Mouse (Mus musculus) stomach, embryonic 14.5 days (tissue): ENCODE measurements around the gene Ralgapa2. TPM values are rescaled to one million over a fixed set of nuclear protein-coding genes. Genes with fewer than 3 reads are reported as not detected.
A peak's percentile ranks its signal among the peaks of the same experiment; 100 is the strongest.

Experiments used
- ATAC-seq: fragments of 200-750 bp; cut with Nextera tagmentation; 2 replicates; pipeline ENCODE4 v1.8.0; 2017; ENCODE audit warnings: low read depth, moderate TSS enrichment; ENCODE audit not compliant: insufficient number of reproducible peaks, insufficient read depth, low FRiP score
- H3K27ac ChIP-seq: fragments of 300-500 bp; sonication (generic); 2 replicates; pipeline ENCODE4 v1.5.1; 2014; ENCODE audit warnings: mild to moderate bottlenecking, low read length, moderate library complexity, mixed read lengths
- H3K27me3 ChIP-seq: fragments of 300-500 bp; sonication (generic); 2 replicates; pipeline ENCODE4 v1.6.1; 2014; ENCODE audit warnings: low read length, control low read depth, mixed read lengths; ENCODE audit not compliant: control insufficient read depth, insufficient read depth
- H3K36me3 ChIP-seq: fragments of 300-500 bp; sonication (generic); 2 replicates; pipeline ENCODE4 v1.6.1; 2014; ENCODE audit warnings: mild to moderate bottlenecking, control low read depth, low read length, moderate library complexity, mixed read lengths; ENCODE audit not compliant: control insufficient read depth, insufficient read depth
- H3K4me1 ChIP-seq: fragments of 300-500 bp; sonication (generic); 2 replicates; pipeline ENCODE4 v1.6.1; 2014; ENCODE audit warnings: low read length, control low read depth, mixed read lengths; ENCODE audit not compliant: control insufficient read depth, insufficient read depth
- H3K4me2 ChIP-seq: fragments of 300-500 bp; sonication (generic); replicated peaks from 2 replicates; pipeline ENCODE4 v1.6.1; 2014; ENCODE audit warnings: low read depth, low read length, control low read depth
- H3K4me3 ChIP-seq: fragments of 300-500 bp; sonication (generic); 2 replicates; pipeline ENCODE4 v1.5.1; 2014; ENCODE audit warnings: low read depth, low read length, control low read depth
- H3K9ac ChIP-seq: fragments of 300-500 bp; sonication (generic); replicated peaks from 2 replicates; pipeline ENCODE4 v1.6.1; 2014; ENCODE audit warnings: low read depth, mild to moderate bottlenecking, control low read depth, low read length, moderate library complexity, mixed read lengths
- H3K9me3 ChIP-seq: fragments of 300-500 bp; sonication (generic); 2 replicates; pipeline ENCODE4 v1.6.1; 2016; ENCODE audit warnings: low read depth, low read length, control low read depth; ENCODE audit not compliant: control insufficient read depth
- WGBS: fragments of 180-500 bp; shearing (Covaris S2); extraction: QIAGEN DNeasy Blood & Tissue Kit; methylation state at CpG from one replicate; pipeline ENCODE4 v1.1.7; 2014; 5-methylcytosine and 5-hydroxymethylcytosine counted together
- polyA plus RNA-seq: library from polyadenylated mRNA; unstranded; fragments of >200 nt; fragmentation: Nextera tagmentation; extraction: Ambion mirVana; gene quantifications from 2 replicates; pipeline ENCODE4 v1.2.1, GENCODE M21; 2014

The Ralgapa2 gene
- polyA plus RNA-seq, 1 experiment from 2014 or later: 13.8 TPM

GRCm38 (mm10) chr2:146293538-146293937, 218.6 kb downstream of the Ralgapa2 start:
- H3K36me3 ChIP-seq: no peaks in the 10 kb centered on the region
- H3K4me3 ChIP-seq: no peak overlapping the region
- WGBS: 73% methylated on average over 9 of the region's 9 CpGs
- H3K9me3 ChIP-seq: no peaks in the 10 kb centered on the region
- H3K9ac ChIP-seq: no peak overlapping the region
- 0 out of 2 replicates have a peak, but pooled peaks cover 6% of the 10 kb centered on the region for H3K4me1 ChIP-seq
- no peak overlapping the region for H3K27ac ChIP-seq
- H3K27me3 ChIP-seq: no peaks in the 10 kb centered on the region
- no peak overlapping the region for H3K4me2 ChIP-seq
- ATAC-seq: no peak

- Histone ChIP-seq H3K27me3 (no peaks in the 10 kb centered on the region), H3K9me3 (no peaks in the 10 kb centered on the region), H3K27ac (no peak overlapping the region), H3K9ac (no peak overlapping the region), H3K36me3 (no peaks in the 10 kb centered on the region), H3K4me3 (no peak overlapping the region), H3K4me1 (0 out of 2 replicates have a peak, but pooled peaks cover 4% of the 10 kb centered on the region), H3K4me2 (no peak overlapping the region)
- peak; percentile 37; the same call in 1 of the 2 replicates for ATAC-seq
- 43% methylated on average over 14 of the region's 14 CpGs for WGBS
These were observed 221.1 kb downstream of the Ralgapa2 start for GRCm38 (mm10) chr2:146290871-146291637.

- Histone ChIP-seq H3K9ac (no peak overlapping the region), H3K27me3 (no peaks in the 10 kb centered on the region), H3K27ac (no peak overlapping the region), H3K4me3 (no peak overlapping the region), H3K4me1 (0 out of 2 replicates have a peak, but pooled peaks cover 3% of the 10 kb centered on the region), H3K9me3 (no peaks in the 10 kb centered on the region), H3K36me3 (no peaks in the 10 kb centered on the region), H3K4me2 (no peak overlapping the region)
- WGBS: 93% methylated on average over 6 of the region's 6 CpGs
- no peak for ATAC-seq
These were observed 221.8 kb downstream of the Ralgapa2 start for GRCm38 (mm10) chr2:146290366-146290765.

- Histone ChIP-seq H3K4me3 (no peak overlapping the region), H3K9ac (no peak overlapping the region), H3K4me1 (0 out of 2 replicates have a peak, but pooled peaks cover 3% of the 10 kb centered on the region), H3K4me2 (no peak overlapping the region), H3K36me3 (no peaks in the 10 kb centered on the region), H3K27ac (no peak overlapping the region), H3K9me3 (no peaks in the 10 kb centered on the region), H3K27me3 (no peaks in the 10 kb centered on the region)
- ATAC-seq: no peak
- WGBS: 77% methylated on average over 4 of the region's 4 CpGs
These were observed 222.8 kb downstream of the Ralgapa2 start for GRCm38 (mm10) chr2:146289394-146289793.

- Histone ChIP-seq H3K9ac (no peak overlapping the region), H3K4me1 (0 out of 2 replicates have a peak, but pooled peaks cover 3% of the 10 kb centered on the region), H3K27ac (no peak overlapping the region), H3K4me2 (no peak overlapping the region), H3K9me3 (no peaks in the 10 kb centered on the region), H3K27me3 (no peaks in the 10 kb centered on the region), H3K36me3 (no peaks in the 10 kb centered on the region), H3K4me3 (no peak overlapping the region)
- 77% methylated on average over 1 of the region's 1 CpGs for WGBS
- ATAC-seq: no peak
These were observed 223.8 kb downstream of the Ralgapa2 start for GRCm38 (mm10) chr2:146288326-146288725.

- Histone ChIP-seq H3K27me3 (no peaks in the 10 kb centered on the region), H3K27ac (no peak overlapping the region)
These were observed 224.6 kb downstream of the Ralgapa2 start for GRCm38 (mm10) chr2:146287531-146287930.

GRCm38 (mm10) chr2:146281346-146281745, 230.8 kb downstream of the Ralgapa2 start:
- no peak overlapping the region for H3K4me3 ChIP-seq
- no peak overlapping the region for H3K4me2 ChIP-seq
- no peaks in the 10 kb centered on the region for H3K9me3 ChIP-seq
- 72% methylated on average over 6 of the region's 6 CpGs for WGBS
- H3K27me3 ChIP-seq: no peaks in the 10 kb centered on the region
- H3K36me3 ChIP-seq: no peaks in the 10 kb centered on the region
- no peak for ATAC-seq
- H3K27ac ChIP-seq: no peak overlapping the region
- H3K4me1 ChIP-seq: peaks cover 9% of the 10 kb centered on the region
- no peak overlapping the region for H3K9ac ChIP-seq

More at GRCm38 (mm10) chr2:146287531-146287930, 224.6 kb downstream of the Ralgapa2 start:
- Histone ChIP-seq H3K4me3 (no peak overlapping the region), H3K4me1 (0 out of 2 replicates have a peak, but pooled peaks cover 3% of the 10 kb centered on the region), H3K9me3 (no peaks in the 10 kb centered on the region), H3K4me2 (no peak overlapping the region), H3K36me3 (no peaks in the 10 kb centered on the region), H3K9ac (no peak overlapping the region)
- 79% methylated on average over 6 of the region's 6 CpGs for WGBS
- ATAC-seq: no peak

GRCm38 (mm10) chr2:146280921-146281274, 231.2 kb downstream of the Ralgapa2 start:
- H3K9ac ChIP-seq: no peak overlapping the region
- H3K27me3 ChIP-seq: no peaks in the 10 kb centered on the region
- no peak for ATAC-seq
- H3K4me3 ChIP-seq: no peak overlapping the region
- 86% methylated on average over 1 of the region's 1 CpGs for WGBS
- H3K27ac ChIP-seq: no peak overlapping the region
- no peaks in the 10 kb centered on the region for H3K9me3 ChIP-seq
- H3K36me3 ChIP-seq: no peaks in the 10 kb centered on the region
- H3K4me2 ChIP-seq: no peak overlapping the region
- H3K4me1 ChIP-seq: peaks cover 9% of the 10 kb centered on the region
